Mouse (Mus musculus) liver, postnatal 0 days (tissue): ENCODE data around the gene Prrx2. TPM values are rescaled to one million over a fixed set of nuclear protein-coding genes. Genes with fewer than 3 reads are reported as not detected.
A peak's percentile ranks its signal among the peaks of the same experiment; 100 is the strongest.

ENCODE experiments used
- ATAC-seq: fragments of 200-750 bp; cut with Nextera tagmentation; 2 replicates; pipeline ENCODE4 v1.8.0; 2017; ENCODE audit warnings: mild to moderate bottlenecking, moderate library complexity
- DNase-seq: peaks from one replicate; pipeline ENCODE4 v3.0.0-alpha.2; 2016
- H3K27ac ChIP-seq: fragments of 300-500 bp; sonication (generic); 2 replicates; pipeline ENCODE4 v1.5.1; 2014; ENCODE audit warnings: antibody characterized with exemption, moderate library complexity, mild to moderate bottlenecking, low read depth
- H3K27me3 ChIP-seq: fragments of 300-500 bp; sonication (generic); 2 replicates; pipeline ENCODE4 v1.6.1; 2014; ENCODE audit warnings: low read length, control low read depth, mixed read lengths; ENCODE audit not compliant: insufficient read depth
- H3K36me3 ChIP-seq: fragments of 300-500 bp; sonication (generic); replicated peaks from 2 replicates; pipeline ENCODE4 v1.6.1; 2014; ENCODE audit warnings: mild to moderate bottlenecking, control low read depth, low read length, moderate library complexity, mixed read lengths; ENCODE audit not compliant: insufficient read depth
- H3K4me1 ChIP-seq: fragments of 300-500 bp; sonication (generic); 2 replicates; pipeline ENCODE4 v1.6.1; 2014; ENCODE audit warnings: antibody characterized with exemption, mild to moderate bottlenecking, control low read depth; ENCODE audit not compliant: insufficient read depth
- H3K4me2 ChIP-seq: fragments of 300-500 bp; sonication (generic); 2 replicates; pipeline ENCODE4 v1.6.1; 2014; ENCODE audit warnings: low read depth, mild to moderate bottlenecking, low read length, moderate library complexity, mixed read lengths
- H3K4me3 ChIP-seq: fragments of 300-500 bp; sonication (generic); 2 replicates; pipeline ENCODE4 v1.5.1; 2014; ENCODE audit warnings: low read depth, low read length
- H3K9ac ChIP-seq: fragments of 300-500 bp; sonication (generic); replicated peaks from 2 replicates; pipeline ENCODE4 v1.6.1; 2014; ENCODE audit warnings: mild to moderate bottlenecking, moderate library complexity
- H3K9me3 ChIP-seq: fragments of 300-500 bp; sonication (generic); 2 replicates; pipeline ENCODE4 v1.6.1; 2016; ENCODE audit warnings: mild to moderate bottlenecking, control low read depth, low read length, mixed read lengths
- CTCF ChIP-seq: sonication (generic); IDR thresholded peaks from 2 replicates; pipeline ENCODE4 v1.5.1; 2016; ENCODE audit warnings: antibody characterized with exemption, low read depth
- EP300 ChIP-seq: IDR thresholded peaks from 2 replicates; pipeline ENCODE4 v1.6.1; 2016; ENCODE audit warnings: antibody characterized with exemption, low read depth, mild to moderate bottlenecking
- WGBS: fragments of 180-500 bp; shearing (Covaris S2); extraction: QIAGEN DNeasy Blood & Tissue Kit; methylation state at CpG from one replicate; pipeline ENCODE4 v1.1.7; 2014; ENCODE audit not compliant: insufficient replicate concordance; 5-methylcytosine and 5-hydroxymethylcytosine counted together
- polyA plus RNA-seq: library from polyadenylated mRNA; unstranded; fragments of >200 nt; fragmentation: Nextera tagmentation; extraction: Ambion mirVana; gene quantifications from 2 replicates; pipeline ENCODE4 v1.2.1, GENCODE M21; 2015

Prrx2 gene
- polyA plus RNA-seq, 1 experiment from 2014 or later, result 0.07 TPM

- peaks cover 32% of the 10 kb centered on the region for H3K27me3 ChIP-seq
- DNase-seq, result peak; percentile 66
- TF ChIP-seq CTCF (no peak), EP300 (no peak)
- H3K4me3 ChIP-seq, result no peak overlapping the region
- peak overlapping the region; percentile 59 for H3K4me2 ChIP-seq
- no peaks in the 10 kb centered on the region for H3K9me3 ChIP-seq
- H3K9ac ChIP-seq, result no peak overlapping the region
- peaks cover 12% of the 10 kb centered on the region for H3K4me1 ChIP-seq
- ATAC-seq, result peak; percentile 28; the same call in 1 of the 2 replicates
- 1% methylated on average over 11 of the region's 11 CpGs for WGBS
- no peaks in the 10 kb centered on the region for H3K36me3 ChIP-seq
- no peak overlapping the region for H3K27ac ChIP-seq
Measured at GRCm38 (mm10) chr2:30796382-30796781, 38.4 kb upstream of the Prrx2 start.

GRCm38 (mm10) chr2:30799456-30799855 is 35.3 kb upstream of the Prrx2 start:
- Histone ChIP-seq H3K4me2 (no peak overlapping the region), H3K9me3 (no peaks in the 10 kb centered on the region), H3K4me1 (peaks cover 17% of the 10 kb centered on the region), H3K27ac (no peak overlapping the region), H3K4me3 (no peak overlapping the region), H3K9ac (no peak overlapping the region), H3K27me3 (peaks cover 47% of the 10 kb centered on the region), H3K36me3 (no peaks in the 10 kb centered on the region)
- ATAC-seq (no peak), DNase-seq (no peak)
- WGBS, result 73% methylated on average over 3 of the region's 3 CpGs
- TF ChIP-seq EP300, result no peak
- TF ChIP-seq CTCF, result no peak

GRCm38 (mm10) chr2:30800671-30801066 is 34.1 kb upstream of the Prrx2 start:
- ATAC-seq, result no peak

GRCm38 (mm10) chr2:30801067-30801852 is 33.5 kb upstream of the Prrx2 start:
- DNase-seq (no peak), ATAC-seq (peak; percentile 57)
- peak overlapping the region; percentile 43 for H3K4me3 ChIP-seq
- H3K27me3 ChIP-seq, result peaks cover 47% of the 10 kb centered on the region
- no peaks in the 10 kb centered on the region for H3K36me3 ChIP-seq
- peak overlapping the region; percentile 12; the same call in 1 of the 2 replicates for H3K9ac ChIP-seq
- no peak for TF ChIP-seq CTCF
- TF ChIP-seq EP300, result no peak
- peaks cover 16% of the 10 kb centered on the region for H3K4me1 ChIP-seq
- H3K4me2 ChIP-seq, result peak overlapping the region; percentile 64
- no peak overlapping the region for H3K27ac ChIP-seq
- under 1% methylated on average over 71 of the region's 77 CpGs for WGBS
- H3K9me3 ChIP-seq, result no peaks in the 10 kb centered on the region

More at GRCm38 (mm10) chr2:30800671-30801066, 34.1 kb upstream of the Prrx2 start:
- no peak for DNase-seq
- H3K9ac ChIP-seq, result no peak overlapping the region
- peaks cover 47% of the 10 kb centered on the region for H3K27me3 ChIP-seq
- TF ChIP-seq EP300 (no peak), CTCF (no peak)
- H3K27ac ChIP-seq, result no peak overlapping the region
- H3K4me2 ChIP-seq, result peak overlapping the region; percentile 64
- H3K4me3 ChIP-seq, result peak overlapping the region; percentile 43
- H3K4me1 ChIP-seq, result peaks cover 17% of the 10 kb centered on the region
- no peaks in the 10 kb centered on the region for H3K36me3 ChIP-seq
- WGBS, result 32% methylated on average over 7 of the region's 7 CpGs
- no peaks in the 10 kb centered on the region for H3K9me3 ChIP-seq

GRCm38 (mm10) chr2:30803604-30804003 is 31.2 kb upstream of the Prrx2 start, which contains the start of gene 1700001O22Rik:
Gene 1700001O22Rik, minus strand, starts transcription at chr2:30803661.
- no peak for DNase-seq
- TF ChIP-seq EP300, result no peak
- TF ChIP-seq CTCF, result no peak

GRCm38 (mm10) chr2:30805983-30806382 is 28.8 kb upstream of the Prrx2 start:
- no peak overlapping the region for H3K27ac ChIP-seq
- no peak overlapping the region for H3K4me3 ChIP-seq
- H3K9ac ChIP-seq, result no peak overlapping the region
- TF ChIP-seq EP300 (no peak), CTCF (no peak)
- no peak overlapping the region for H3K4me2 ChIP-seq
- DNase-seq (no peak), ATAC-seq (no peak)
- H3K36me3 ChIP-seq, result no peaks in the 10 kb centered on the region; the same call in 1 of the 2 replicates
- peaks cover 32% of the 10 kb centered on the region for H3K4me1 ChIP-seq
- no peaks in the 10 kb centered on the region for H3K9me3 ChIP-seq
- 88% methylated on average over 2 of the region's 2 CpGs for WGBS
- peaks cover 19% of the 10 kb centered on the region for H3K27me3 ChIP-seq

More at GRCm38 (mm10) chr2:30803604-30804003, 31.2 kb upstream of the Prrx2 start, which contains the start of gene 1700001O22Rik:
- peaks cover 38% of the 10 kb centered on the region for H3K27me3 ChIP-seq
- no peak within 1 kb of the TSS for H3K4me3 ChIP-seq
- peaks cover 22% of the 10 kb centered on the region for H3K4me1 ChIP-seq
- no peak within 1 kb of the TSS for H3K27ac ChIP-seq
- no peak for ATAC-seq
- no peaks in the 10 kb centered on the region for H3K9me3 ChIP-seq
- no peak within 1 kb of the TSS for H3K9ac ChIP-seq
- no peak within 1 kb of the TSS for H3K4me2 ChIP-seq
- H3K36me3 ChIP-seq, result no peaks in the 10 kb centered on the region
- 70% methylated on average over 3 of the region's 3 CpGs for WGBS
